Mouse (Mus musculus) 416B (cell line): ENCODE results near the gene Ctps.

Experiments
- DNase-seq: peaks from one replicate; pipeline ENCODE4 v3.0.0; 2011; ENCODE audit warnings: low read depth

Gene Ctps

DNA sequence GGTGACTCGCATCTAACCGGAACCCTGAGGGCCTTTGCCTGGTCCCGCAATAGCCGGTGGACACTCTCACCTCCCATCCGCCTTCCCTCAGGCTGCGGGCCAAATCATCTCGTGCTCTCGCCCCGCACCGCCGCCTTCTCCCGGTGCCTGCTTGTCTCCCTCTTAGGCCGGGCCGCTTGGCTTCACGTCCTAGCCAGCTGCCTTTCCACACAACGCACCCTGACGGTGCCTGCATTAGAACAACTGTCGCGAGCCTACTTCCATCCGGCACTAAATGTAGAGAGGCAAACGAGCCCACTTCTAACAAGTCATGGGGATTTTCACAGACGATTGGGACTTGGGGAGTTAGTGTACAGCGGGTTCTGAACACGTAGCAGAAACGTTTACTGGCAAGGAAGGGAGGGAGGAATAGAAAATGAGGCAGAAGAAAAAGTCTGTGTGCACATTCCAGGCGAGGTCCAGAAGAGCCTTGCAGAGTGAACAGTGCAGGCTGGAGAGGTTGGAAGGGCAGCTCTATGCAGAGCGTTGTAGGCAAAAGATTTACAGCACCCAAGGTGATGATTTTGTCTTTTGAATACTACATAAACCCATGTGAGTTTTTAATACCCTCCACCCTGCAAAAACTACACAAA, 478 bp upstream of the Ctps start:
- DNase-seq = no peak

DNA sequence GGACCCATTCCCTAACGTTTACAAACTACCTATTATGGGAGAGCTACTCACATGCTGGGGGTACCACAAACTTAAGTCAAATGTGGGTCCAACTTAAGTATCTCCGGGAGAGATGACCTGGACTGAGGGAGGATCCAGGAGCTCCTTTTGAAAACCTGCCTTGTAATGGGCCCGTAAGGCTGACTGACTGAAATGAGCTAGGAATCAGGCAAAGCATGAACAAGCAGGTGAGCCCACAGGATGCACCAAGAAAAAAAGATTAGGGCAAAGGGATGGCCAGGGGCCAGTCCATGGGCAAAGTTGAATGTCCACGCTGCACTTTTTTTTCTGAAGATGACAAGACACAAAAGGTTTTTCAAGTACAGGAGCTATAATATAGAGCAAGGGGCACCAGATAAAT, 1.1 kb downstream of the Ctps start:
- DNase-seq = peak; percentile 33

DNA sequence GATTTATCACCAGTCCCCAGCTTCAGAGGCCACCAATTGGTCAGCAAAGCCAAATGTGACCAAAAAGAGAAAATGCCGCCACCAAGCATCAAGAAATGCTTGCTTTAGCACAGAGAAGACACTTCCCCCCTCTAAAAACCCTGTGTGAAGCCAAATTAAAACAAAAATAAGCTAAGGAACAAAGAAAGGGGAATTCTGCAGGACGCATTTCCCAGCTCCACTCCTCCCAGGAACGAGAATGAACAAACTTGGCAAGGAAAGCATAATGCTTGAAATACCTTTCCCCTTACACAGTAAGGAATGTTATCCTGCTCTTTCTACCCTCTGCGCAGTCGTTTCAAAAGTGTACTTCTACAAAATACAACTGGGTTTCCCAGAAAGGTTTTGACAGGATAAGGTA, 2.1 kb downstream of the Ctps start:
- DNase-seq = no peak

DNA sequence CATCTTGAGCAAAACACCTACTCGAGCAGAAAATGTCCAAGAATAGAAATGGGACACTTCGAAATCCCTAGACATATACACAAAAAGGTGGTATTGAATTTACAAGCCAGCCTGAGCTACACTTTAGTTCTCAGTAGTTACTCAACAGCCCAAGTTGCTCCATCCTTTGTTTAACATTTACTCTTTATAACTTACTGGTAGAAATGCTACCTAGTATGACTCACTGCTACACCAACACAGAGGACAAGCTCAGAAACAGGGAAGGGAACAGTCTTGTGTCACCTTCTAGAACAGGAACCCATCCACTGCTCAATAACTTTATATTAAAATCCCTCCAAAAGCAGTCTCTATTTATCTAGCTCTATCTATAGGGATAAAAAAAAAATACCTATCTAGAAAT, 4.3 kb downstream of the Ctps start:
- DNase-seq = peak; percentile 59

DNA sequence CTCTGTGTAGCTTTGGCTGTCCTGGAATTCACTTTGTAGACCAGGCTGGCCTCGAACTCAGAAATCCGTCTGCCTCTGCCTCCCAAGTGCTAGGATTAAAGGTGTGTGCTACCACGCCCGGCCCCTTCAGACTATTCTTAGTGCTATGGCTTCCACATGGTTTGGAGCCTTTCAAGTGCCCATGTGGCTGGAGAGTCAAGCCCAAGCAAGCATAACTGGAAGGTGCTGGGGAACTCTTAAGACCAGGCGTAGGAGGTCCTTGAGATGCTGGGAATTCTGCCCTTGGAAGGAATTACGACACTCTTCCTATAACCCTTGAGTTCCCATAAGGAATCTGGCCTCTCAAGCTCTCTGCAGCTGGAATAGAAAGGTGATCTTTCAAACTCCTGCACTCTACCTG, 13.5 kb downstream of the Ctps start:
- no peak for DNase-seq

DNA sequence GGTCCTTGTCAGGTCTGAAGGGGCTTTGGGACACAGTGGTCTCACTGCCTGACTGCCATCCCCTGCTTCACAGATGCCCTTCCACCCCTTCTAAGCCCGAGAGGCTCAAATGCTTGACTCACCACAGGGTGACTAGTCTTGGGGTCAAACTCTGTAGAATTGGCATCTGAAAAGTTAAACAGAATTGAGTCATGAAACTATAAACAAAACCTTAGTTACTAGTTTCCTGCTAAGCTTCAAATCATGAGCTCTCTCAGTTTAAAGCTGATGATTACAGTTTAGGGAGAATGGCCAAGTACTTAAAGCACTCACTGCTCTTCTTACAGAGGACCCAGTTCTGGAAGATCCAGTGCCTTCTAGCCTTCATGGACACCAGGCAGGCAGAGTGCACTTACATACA, 25.2 kb downstream of the Ctps start:
- DNase-seq = no peak

DNA sequence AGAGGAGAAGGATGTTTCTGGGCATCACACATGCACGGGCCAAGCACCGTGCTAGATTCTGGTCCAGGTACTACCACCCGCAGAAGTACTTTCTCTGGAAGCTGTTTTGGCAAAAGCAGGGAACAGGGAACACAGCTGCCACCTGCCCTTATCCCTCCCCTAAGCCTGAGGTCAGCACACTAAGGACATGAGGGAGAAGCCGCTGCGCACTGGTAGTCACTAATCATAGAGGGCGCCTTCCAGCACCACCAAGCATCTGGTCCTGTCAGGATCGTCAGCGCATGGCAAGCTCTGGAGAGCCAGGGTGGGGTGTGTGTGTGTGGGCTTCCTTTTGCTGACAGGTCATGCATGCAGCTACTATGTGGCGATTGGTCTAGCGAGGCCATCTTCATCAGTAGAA, 31.4 kb downstream of the Ctps start:
- no peak for DNase-seq

DNA sequence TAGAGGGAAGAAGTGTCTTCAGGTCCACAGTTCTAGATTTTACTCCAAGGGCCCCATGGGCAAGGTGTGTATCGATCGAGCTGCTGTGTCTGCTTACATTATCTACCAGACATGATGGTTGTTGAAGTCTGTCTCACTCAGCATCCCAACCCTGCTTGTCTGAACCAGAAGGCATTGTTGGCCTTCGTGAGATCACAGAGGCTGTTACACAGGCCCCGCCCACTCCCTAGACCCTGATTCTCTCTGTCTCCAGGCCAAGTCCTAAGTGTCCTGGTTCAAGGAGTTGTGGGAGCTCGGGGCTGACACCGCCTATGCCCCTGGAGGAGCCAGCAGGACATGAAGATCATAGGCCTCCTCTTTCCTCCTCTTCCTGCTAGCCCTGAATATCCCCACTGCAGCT, 38.1 kb downstream of the Ctps start, which contains the start of gene Slfnl1:
Slfnl1 (plus strand) TSS at position 246 of the 400 bp plus-strand sequence.
- DNase-seq = no peak

DNA sequence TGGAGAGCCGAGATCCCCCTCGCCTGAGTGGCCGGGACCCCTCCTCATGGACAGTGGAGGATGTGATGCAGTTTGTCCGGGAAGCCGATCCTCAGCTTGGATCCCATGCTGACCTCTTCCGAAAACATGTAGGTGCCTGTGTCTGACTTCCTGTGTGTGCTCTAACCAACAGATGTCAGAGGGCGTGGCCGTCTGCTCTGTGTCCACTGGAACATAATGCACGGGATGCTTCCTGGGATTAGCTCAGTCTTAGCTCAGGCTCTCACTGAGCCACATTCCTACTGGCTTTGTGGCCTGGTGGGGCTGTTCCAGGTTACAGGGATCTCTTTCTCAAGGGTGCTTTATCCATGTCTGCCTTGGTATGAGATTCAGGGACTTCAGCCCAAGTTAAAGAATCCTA, 41.9 kb downstream of the Ctps start:
- DNase-seq = no peak

DNA sequence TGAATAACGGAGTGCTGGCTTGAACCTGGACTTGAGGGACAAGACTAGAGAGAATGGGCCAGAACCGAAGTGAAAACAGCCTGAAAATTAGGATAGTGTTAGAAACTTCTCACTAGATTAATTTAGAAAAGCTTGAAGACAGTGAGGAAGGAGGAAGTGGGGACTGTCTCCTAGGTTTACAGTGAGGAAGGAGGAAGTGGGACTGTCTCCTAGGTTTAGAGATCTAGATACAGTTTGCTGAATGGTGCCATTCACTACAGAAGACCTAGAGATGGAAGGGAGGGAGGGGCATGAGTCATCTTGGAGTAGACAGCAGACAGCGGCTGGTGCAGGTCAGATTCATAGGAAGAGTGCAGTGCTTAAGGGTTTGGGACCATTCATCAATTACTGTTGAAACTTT, 47.0 kb downstream of the Ctps start:
- no peak for DNase-seq

DNA sequence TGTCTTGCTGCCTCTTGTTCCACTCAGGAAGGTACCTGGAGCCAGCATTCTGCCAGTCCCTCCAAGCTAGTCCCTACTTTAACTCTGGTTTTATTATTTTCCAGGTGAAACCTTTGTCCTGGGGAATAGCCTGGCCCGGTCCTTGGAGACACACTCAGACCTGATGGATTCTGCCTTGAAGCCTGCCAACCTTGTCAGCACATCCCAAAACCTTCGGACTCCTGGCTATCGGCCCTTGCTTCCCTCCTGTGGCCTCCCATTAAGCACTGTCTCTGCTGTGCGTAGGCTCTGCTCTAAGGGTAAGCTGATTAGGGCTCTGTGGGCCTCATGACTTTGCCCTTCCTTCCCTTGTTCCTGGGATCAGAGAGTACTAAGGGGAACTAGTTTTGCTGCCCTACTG, 47.7 kb downstream of the Ctps start:
- no peak for DNase-seq

DNA sequence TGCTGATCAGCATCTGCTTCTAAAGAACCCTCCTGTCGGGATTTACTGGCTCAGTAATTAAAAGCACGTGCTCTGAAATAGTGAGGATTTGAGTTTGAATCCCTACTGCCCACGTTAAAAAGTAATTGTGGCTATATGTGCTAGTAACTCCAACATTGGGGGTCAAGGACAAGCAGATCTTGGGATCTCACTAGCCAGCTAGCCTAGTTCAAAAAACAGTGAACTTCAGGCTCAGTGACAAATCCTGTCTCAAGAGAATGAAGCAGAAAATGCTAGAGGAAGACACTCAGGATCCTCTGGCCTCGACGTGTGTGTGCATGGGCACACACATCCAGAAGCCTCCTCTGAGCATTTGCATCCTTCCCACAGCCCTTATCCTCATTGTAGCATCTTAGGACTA, 48.3 kb downstream of the Ctps start:
- no peak for DNase-seq

DNA sequence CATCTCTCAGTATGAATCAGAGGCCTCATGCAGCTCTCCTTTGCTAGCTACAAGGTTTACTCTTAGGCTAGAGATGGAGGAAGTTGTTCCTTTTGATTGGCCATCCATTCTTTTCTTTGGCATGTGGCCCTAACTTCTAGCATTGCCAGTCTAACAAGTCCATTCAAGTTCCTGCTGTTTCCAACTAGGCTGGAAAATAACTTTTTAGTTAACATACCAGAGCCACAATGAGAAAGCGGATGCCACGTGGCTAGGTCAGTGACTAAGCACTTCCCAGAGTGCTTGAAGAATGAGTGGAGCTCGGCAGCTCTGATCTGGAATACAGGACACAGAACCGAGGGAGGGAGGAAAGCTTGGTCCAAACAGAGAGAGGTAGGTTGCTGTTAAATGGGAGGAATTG, 52.7 kb downstream of the Ctps start:
- DNase-seq = peak; percentile 45

DNA sequence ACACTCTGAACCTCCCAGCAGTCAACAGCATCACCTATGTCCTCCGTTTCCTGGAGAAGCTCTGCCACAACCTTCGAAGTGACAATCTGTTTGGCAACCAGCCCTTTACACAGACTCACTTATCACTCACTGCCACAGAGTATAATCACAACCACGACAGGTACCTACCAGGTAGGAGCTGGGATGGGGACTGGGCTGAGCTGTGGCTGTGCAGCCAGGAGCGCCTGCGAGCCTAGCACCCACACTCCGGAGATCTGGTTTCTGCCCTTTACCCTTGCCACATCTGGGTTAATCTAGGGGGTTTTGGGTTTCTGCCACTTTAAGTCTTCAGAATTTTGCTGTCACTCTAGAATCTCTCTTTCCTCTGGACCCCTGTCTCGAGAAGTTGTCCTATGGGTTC, 53.2 kb downstream of the Ctps start:
- no peak for DNase-seq

DNA sequence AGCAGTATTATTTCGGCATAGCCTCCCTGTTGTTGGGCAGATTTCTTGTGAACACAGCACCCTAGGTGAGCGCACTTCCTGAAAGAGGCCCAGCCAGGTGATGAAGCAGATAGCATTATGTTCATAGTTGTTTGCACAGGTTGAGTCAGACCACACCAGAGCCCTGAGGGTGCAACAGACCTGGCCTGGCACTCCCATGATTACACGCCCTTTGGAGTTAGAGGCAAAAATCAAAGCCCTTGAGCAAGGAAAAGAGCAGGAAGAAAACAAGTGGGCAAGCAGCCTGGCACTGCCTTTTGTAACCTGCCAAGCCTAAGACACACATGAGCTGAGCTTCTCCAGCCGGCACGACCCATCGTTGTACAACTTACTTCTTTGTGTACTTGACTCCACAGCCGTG, 53.6 kb downstream of the Ctps start:
- DNase-seq = no peak

DNA sequence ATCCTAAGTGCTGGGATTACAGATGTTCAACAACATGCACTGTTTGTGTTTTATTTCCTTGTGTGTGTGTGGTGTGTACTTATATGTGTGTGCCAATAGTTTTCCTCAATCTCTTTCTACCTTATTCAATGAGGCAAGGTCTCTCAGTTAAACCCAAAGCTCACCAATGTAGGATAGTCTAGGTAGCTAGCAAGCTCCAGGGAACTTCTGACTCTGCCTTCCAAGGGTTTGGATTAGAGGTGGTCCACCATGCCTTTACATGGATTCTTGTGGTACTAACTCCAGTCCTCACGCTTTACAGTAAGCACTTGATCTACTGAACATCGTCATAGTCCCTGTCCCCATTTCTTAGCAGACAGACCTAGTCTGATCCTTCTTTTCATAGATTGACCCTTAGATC, 55.7 kb downstream of the Ctps start:
- no peak for DNase-seq

DNA sequence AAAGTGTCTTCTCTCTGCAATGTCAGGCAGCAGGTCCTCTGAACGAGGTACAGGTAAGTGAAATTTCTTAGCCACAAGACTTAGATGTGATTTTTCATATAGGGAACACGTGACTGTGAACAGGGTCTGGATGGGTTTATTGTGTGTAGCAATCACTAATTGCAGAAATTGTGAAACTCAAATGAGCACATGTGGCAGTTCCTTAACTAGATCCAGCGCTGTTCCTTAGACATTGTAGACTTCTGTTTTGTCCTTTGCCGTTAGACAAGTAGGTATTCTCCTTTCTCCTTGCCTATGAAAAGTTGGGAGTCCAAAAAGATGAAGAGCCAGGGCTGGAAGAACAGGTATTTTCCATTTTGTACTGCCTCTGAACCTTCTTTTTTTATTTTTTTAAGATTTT, 58.9 kb downstream of the Ctps start:
- DNase-seq = no peak

DNA sequence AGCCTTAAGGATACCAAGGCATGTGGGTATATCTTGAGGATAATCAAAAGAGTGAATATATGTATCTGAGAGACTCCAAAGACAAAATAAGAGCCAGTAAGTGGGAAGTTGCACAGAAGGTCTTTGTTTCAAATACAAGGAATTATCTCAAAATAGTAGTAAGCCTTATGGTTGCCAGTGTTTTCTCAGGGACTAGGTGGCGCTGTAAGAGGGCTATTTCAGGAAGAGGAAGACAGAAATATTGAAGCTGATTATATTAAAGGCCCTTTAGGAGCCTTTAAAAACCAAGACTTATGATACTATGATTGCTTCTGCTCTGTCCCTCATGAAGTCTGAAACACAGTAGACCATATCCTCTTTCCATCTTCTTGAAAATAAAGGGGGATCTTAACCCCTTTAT, 63.1 kb downstream of the Ctps start:
- DNase-seq = peak; percentile 13
